Mouse (Mus musculus) forebrain, embryonic 11.5 days (tissue): ENCODE results near the gene Uvrag. TPM values are rescaled to one million over a fixed set of nuclear protein-coding genes. Genes with fewer than 3 reads are reported as not detected.

Experiments
- ATAC-seq: fragments of 200-750 bp; cut with Nextera tagmentation; replicated peaks from 2 replicates; pipeline ENCODE4 v1.8.0; 2017; ENCODE audit warnings: moderate TSS enrichment; ENCODE audit not compliant: low FRiP score
- DNase-seq: peaks from one replicate; pipeline ENCODE4 v3.0.0-alpha.2; 2017; ENCODE audit warnings: low spot score
- H3K27ac ChIP-seq: fragments of 300-500 bp; sonication (generic); 2 replicates; pipeline ENCODE4 v1.5.1; 2014; ENCODE audit warnings: low read depth, low read length
- H3K27me3 ChIP-seq: fragments of 300-500 bp; sonication (generic); 2 replicates; pipeline ENCODE4 v1.6.1; 2014; ENCODE audit warnings: mild to moderate bottlenecking, low read length, mixed read lengths; ENCODE audit not compliant: control insufficient read depth, insufficient read depth
- H3K36me3 ChIP-seq: fragments of 300-500 bp; sonication (generic); 2 replicates; pipeline ENCODE4 v1.6.1; 2014; ENCODE audit warnings: mild to moderate bottlenecking, low read length, moderate library complexity, mixed read lengths; ENCODE audit not compliant: control insufficient read depth, insufficient read depth
- H3K4me1 ChIP-seq: fragments of 300-500 bp; sonication (generic); replicated peaks from 2 replicates; pipeline ENCODE4 v1.6.1; 2014; ENCODE audit warnings: low read length, mixed read lengths; ENCODE audit not compliant: control insufficient read depth, insufficient read depth
- H3K4me2 ChIP-seq: fragments of 300-500 bp; sonication (generic); 2 replicates; pipeline ENCODE4 v1.6.1; 2014; ENCODE audit warnings: low read depth, mild to moderate bottlenecking, low read length, moderate library complexity, mixed read lengths; ENCODE audit not compliant: severe bottlenecking
- H3K4me3 ChIP-seq: fragments of 300-500 bp; sonication (generic); 2 replicates; pipeline ENCODE4 v1.5.1; 2014; ENCODE audit warnings: low read depth, low read length
- H3K9ac ChIP-seq: fragments of 300-500 bp; sonication (generic); 2 replicates; pipeline ENCODE4 v1.6.1; 2014; ENCODE audit warnings: low read length
- H3K9me3 ChIP-seq: fragments of 300-500 bp; sonication (generic); 2 replicates; pipeline ENCODE4 v1.6.1; 2016; ENCODE audit warnings: low read length, mixed read lengths; ENCODE audit not compliant: control insufficient read depth
- WGBS: fragments of 180-500 bp; shearing (Covaris S2); extraction: QIAGEN DNeasy Blood & Tissue Kit; methylation state at CpG from one replicate; pipeline ENCODE4 v1.1.7; 2014; 5-methylcytosine and 5-hydroxymethylcytosine counted together
- polyA plus RNA-seq: library from polyadenylated mRNA; unstranded; fragments of >200 nt; fragmentation: Nextera tagmentation; extraction: Ambion mirVana; gene quantifications from 2 replicates; pipeline ENCODE4 v1.2.1, GENCODE M21; 2014

Uvrag gene
- polyA plus RNA-seq, 1 experiment from 2014 or later = 12.2 TPM

- Histone ChIP-seq H3K4me3 (no peak overlapping the region), H3K36me3 (no peaks in the 10 kb centered on the region), H3K9me3 (no peaks in the 10 kb centered on the region), H3K27me3 (no peaks in the 10 kb centered on the region), H3K27ac (no peak overlapping the region), H3K4me2 (no peak overlapping the region), H3K9ac (no peak overlapping the region), H3K4me1 (no peaks in the 10 kb centered on the region)
- no peak for ATAC-seq
- DNase-seq = no peak
Observed at GRCm38 (mm10) chr7:98998722-98999121, 142.2 kb downstream of the Uvrag start.

- ATAC-seq (no peak), DNase-seq (no peak)
- Histone ChIP-seq H3K4me2 (no peak overlapping the region), H3K27me3 (no peaks in the 10 kb centered on the region), H3K27ac (no peak overlapping the region), H3K9me3 (no peaks in the 10 kb centered on the region), H3K4me1 (no peaks in the 10 kb centered on the region), H3K9ac (no peak overlapping the region), H3K36me3 (no peaks in the 10 kb centered on the region), H3K4me3 (no peak overlapping the region)
- 91% methylated on average over 7 of the region's 7 CpGs for WGBS
Observed at GRCm38 (mm10) chr7:98997760-98998159, 143.2 kb downstream of the Uvrag start.

- ATAC-seq = no peak
- Histone ChIP-seq H3K4me3 (no peak overlapping the region), H3K4me1 (no peaks in the 10 kb centered on the region), H3K9ac (no peak overlapping the region), H3K36me3 (no peaks in the 10 kb centered on the region), H3K27me3 (no peaks in the 10 kb centered on the region), H3K4me2 (no peak overlapping the region), H3K27ac (no peak overlapping the region), H3K9me3 (no peaks in the 10 kb centered on the region)
- DNase-seq = no peak
- 93% methylated on average over 6 of the region's 6 CpGs for WGBS
Observed at GRCm38 (mm10) chr7:98996791-98997190, 144.2 kb downstream of the Uvrag start.

- Histone ChIP-seq H3K4me2 (no peak overlapping the region), H3K9me3 (no peaks in the 10 kb centered on the region), H3K27me3 (no peaks in the 10 kb centered on the region), H3K4me3 (no peak overlapping the region), H3K36me3 (no peaks in the 10 kb centered on the region), H3K9ac (no peak overlapping the region), H3K4me1 (no peaks in the 10 kb centered on the region), H3K27ac (no peak overlapping the region)
- no peak for DNase-seq
- no peak for ATAC-seq
- WGBS = 92% methylated on average over 5 of the region's 5 CpGs
Observed at GRCm38 (mm10) chr7:98995126-98995727, 145.7 kb downstream of the Uvrag start.

GRCm38 (mm10) chr7:98994137-98994536 is 146.8 kb downstream of the Uvrag start:
- no peak overlapping the region for H3K27ac ChIP-seq
- ATAC-seq (no peak), DNase-seq (no peak)
- H3K36me3 ChIP-seq = no peaks in the 10 kb centered on the region
- H3K9ac ChIP-seq = no peak overlapping the region
- H3K27me3 ChIP-seq = no peaks in the 10 kb centered on the region
- H3K4me3 ChIP-seq = no peak overlapping the region
- no peaks in the 10 kb centered on the region for H3K4me1 ChIP-seq
- no peak overlapping the region for H3K4me2 ChIP-seq
- no peaks in the 10 kb centered on the region for H3K9me3 ChIP-seq
- 80% methylated on average over 6 of the region's 6 CpGs for WGBS

GRCm38 (mm10) chr7:98993395-98993794 is 147.5 kb downstream of the Uvrag start:
- H3K4me1 ChIP-seq = no peaks in the 10 kb centered on the region
- no peak overlapping the region for H3K27ac ChIP-seq
- no peaks in the 10 kb centered on the region for H3K36me3 ChIP-seq
- H3K9me3 ChIP-seq = no peaks in the 10 kb centered on the region
- no peak overlapping the region for H3K4me2 ChIP-seq
- DNase-seq = no peak
- no peaks in the 10 kb centered on the region for H3K27me3 ChIP-seq
- no peak for ATAC-seq
- H3K4me3 ChIP-seq = no peak overlapping the region
- H3K9ac ChIP-seq = no peak overlapping the region
- WGBS = 83% methylated on average over 4 of the region's 4 CpGs

- 96% methylated on average over 2 of the region's 2 CpGs for WGBS
- ATAC-seq (no peak), DNase-seq (no peak)
- no peak overlapping the region for H3K4me3 ChIP-seq
- H3K27me3 ChIP-seq = no peaks in the 10 kb centered on the region
- H3K9ac ChIP-seq = no peak overlapping the region
- H3K36me3 ChIP-seq = no peaks in the 10 kb centered on the region
- no peaks in the 10 kb centered on the region for H3K4me1 ChIP-seq
- no peaks in the 10 kb centered on the region for H3K9me3 ChIP-seq
- H3K4me2 ChIP-seq = no peak overlapping the region
- no peak overlapping the region for H3K27ac ChIP-seq
Observed at GRCm38 (mm10) chr7:98991204-98991761, 149.7 kb downstream of the Uvrag start.

- Histone ChIP-seq H3K9ac (no peak overlapping the region), H3K36me3 (no peaks in the 10 kb centered on the region), H3K4me1 (no peaks in the 10 kb centered on the region), H3K4me2 (no peak overlapping the region), H3K27me3 (no peaks in the 10 kb centered on the region), H3K27ac (no peak overlapping the region), H3K9me3 (no peaks in the 10 kb centered on the region), H3K4me3 (no peak overlapping the region)
- DNase-seq = no peak
- 89% methylated on average over 1 of the region's 1 CpGs for WGBS
- ATAC-seq = no peak
Observed at GRCm38 (mm10) chr7:98990510-98990909, 150.4 kb downstream of the Uvrag start.

- WGBS = 94% methylated on average over 14 of the region's 14 CpGs
- Histone ChIP-seq H3K9ac (no peak overlapping the region), H3K27me3 (no peaks in the 10 kb centered on the region), H3K4me2 (no peak overlapping the region), H3K9me3 (no peaks in the 10 kb centered on the region), H3K27ac (no peak overlapping the region), H3K36me3 (no peaks in the 10 kb centered on the region), H3K4me1 (no peaks in the 10 kb centered on the region), H3K4me3 (no peak overlapping the region)
- no peak for ATAC-seq
- DNase-seq = no peak
Observed at GRCm38 (mm10) chr7:98986962-98987441, 153.9 kb downstream of the Uvrag start.
